Mouse (Mus musculus) G1E (cell line): ENCODE data around the gene Kiss1. TPM values are rescaled to one million over a fixed set of nuclear protein-coding genes. Genes with fewer than 3 reads are reported as not detected.

Experiments
- ATAC-seq: 2 replicates; pipeline ENCODE4 v1.8.0; 2016; ENCODE audit warnings: mild to moderate bottlenecking; ENCODE audit not compliant: insufficient number of reproducible peaks, poor library complexity, low FRiP score, severe bottlenecking; ENCODE audit errors: extremely low read depth
- DNase-seq: peaks from one replicate; pipeline ENCODE4 v3.0.0; 2012; ENCODE audit warnings: low spot score
- H3K27me3 ChIP-seq: 2 replicates; pipeline ENCODE4 v1.6.1; 2012; ENCODE audit warnings: mild to moderate bottlenecking, low read length, inconsistent platforms; ENCODE audit not compliant: insufficient read depth
- H3K36me3 ChIP-seq: replicated peaks from 2 replicates; pipeline ENCODE3; 2012; ENCODE audit warnings: mild to moderate bottlenecking, inconsistent platforms
- H3K4me1 ChIP-seq: 2 replicates; pipeline ENCODE4 v1.6.1; 2012; ENCODE audit warnings: low read depth, low read length, inconsistent platforms, mixed read lengths; ENCODE audit not compliant: insufficient read depth
- H3K4me3 ChIP-seq: 2 replicates; pipeline ENCODE4 v1.5.1; 2012; ENCODE audit warnings: low read depth, mild to moderate bottlenecking, inconsistent platforms, low read length, moderate library complexity, mixed read lengths
- H3K9me3 ChIP-seq: replicated peaks from 2 replicates; pipeline ENCODE4 v1.6.1; 2012; ENCODE audit warnings: inconsistent platforms
- CTCF ChIP-seq: IDR thresholded peaks from 2 replicates; pipeline ENCODE4 v1.5.1; 2012; ENCODE audit warnings: low read depth, low read length, inconsistent platforms, mixed read lengths
- GATA1 ChIP-seq: IDR thresholded peaks from 2 replicates; pipeline ENCODE4 v1.6.1; 2012; ENCODE audit warnings: borderline replicate concordance, low read length, inconsistent platforms, mixed read lengths
- GATA2 ChIP-seq: IDR thresholded peaks from 2 replicates; pipeline ENCODE4 v1.6.1; 2012; ENCODE audit warnings: low read depth, low read length, inconsistent platforms, borderline replicate concordance
- POLR2AphosphoS5 ChIP-seq: IDR thresholded peaks from 2 replicates; pipeline ENCODE4 v1.6.1; 2012; ENCODE audit warnings: low read depth, low read length, inconsistent platforms; ENCODE audit not compliant: insufficient replicate concordance
- TAL1 ChIP-seq: conservative IDR thresholded peaks from 2 replicates; pipeline ENCODE4 v1.6.1; 2012; ENCODE audit warnings: low read depth, low read length, inconsistent platforms, mixed read lengths
- polyA plus RNA-seq: library from polyadenylated mRNA; stranded (reverse); fragments of >175 nt; gene quantifications from 2 replicates; pipeline ENCODE4 v1.2.3, GENCODE M21; 2012
- total RNA-seq, 2 experiments: library from RNA; stranded (forward) in 1 of 2; stranded (reverse) in 1 of 2; fragments of 200-1000 nt in 1 of 2; fragments of >200 nt in 1 of 2; fragmentation: Nextera tagmentation in 1 of 2; gene quantifications; 2 replicates each; pipeline ENCODE4 v1.2.3; 2014 to 2017

Gene Kiss1
- total and polyA plus RNA-seq, 3 experiments, result not detected

- TF ChIP-seq POLR2AphosphoS5 (no peak), GATA2 (no peak), GATA1 (no peak), CTCF (no peak; the same call in 1 of the 2 replicates), TAL1 (no peak)
- DNase-seq (no peak), ATAC-seq (no peak)
- H3K9me3 ChIP-seq, result no peaks in the 10 kb centered on the region
- no peak overlapping the region for H3K4me3 ChIP-seq
- peaks cover 10% of the 10 kb centered on the region; the same call in 1 of the 2 replicates for H3K27me3 ChIP-seq
- H3K36me3 ChIP-seq, result no peaks in the 10 kb centered on the region
- no peaks in the 10 kb centered on the region for H3K4me1 ChIP-seq
These were observed 35.8 kb upstream of the Kiss1 start for GRCm38 (mm10) chr1:133285907-133286306.

GRCm38 (mm10) chr1:133287051-133287450 lies 34.6 kb upstream of the Kiss1 start:
- DNase-seq, result no peak
- H3K36me3 ChIP-seq, result no peaks in the 10 kb centered on the region
- H3K4me3 ChIP-seq, result no peak overlapping the region
- no peak for ATAC-seq
- H3K27me3 ChIP-seq, result peaks cover 10% of the 10 kb centered on the region; the same call in 1 of the 2 replicates
- TF ChIP-seq POLR2AphosphoS5, result no peak
- TF ChIP-seq TAL1, result no peak
- TF ChIP-seq GATA1, result no peak
- no peak for TF ChIP-seq GATA2
- H3K4me1 ChIP-seq, result no peaks in the 10 kb centered on the region
- no peaks in the 10 kb centered on the region for H3K9me3 ChIP-seq

GRCm38 (mm10) chr1:133287880-133288279 lies 33.8 kb upstream of the Kiss1 start:
- H3K9me3 ChIP-seq, result no peaks in the 10 kb centered on the region
- no peak for DNase-seq
- no peak for ATAC-seq
- H3K4me1 ChIP-seq, result no peaks in the 10 kb centered on the region
- TF ChIP-seq GATA1 (no peak), TAL1 (no peak), POLR2AphosphoS5 (no peak), CTCF (no peak), GATA2 (no peak)
- no peaks in the 10 kb centered on the region for H3K36me3 ChIP-seq
- H3K4me3 ChIP-seq, result no peak overlapping the region
- peaks cover 14% of the 10 kb centered on the region; the same call in 1 of the 2 replicates for H3K27me3 ChIP-seq

GRCm38 (mm10) chr1:133291888-133292287 lies 29.8 kb upstream of the Kiss1 start:
- DNase-seq, result no peak
- no peak for TF ChIP-seq TAL1
- TF ChIP-seq GATA2, result no peak
- no peak for TF ChIP-seq CTCF
- no peak for TF ChIP-seq GATA1
- no peak for TF ChIP-seq POLR2AphosphoS5
- Histone ChIP-seq H3K36me3 (no peaks in the 10 kb centered on the region), H3K4me1 (no peaks in the 10 kb centered on the region), H3K4me3 (no peak overlapping the region), H3K9me3 (no peaks in the 10 kb centered on the region), H3K27me3 (peaks cover 9% of the 10 kb centered on the region)
- no peak for ATAC-seq

GRCm38 (mm10) chr1:133292608-133293007 lies 29.1 kb upstream of the Kiss1 start:
- peaks cover 10% of the 10 kb centered on the region for H3K27me3 ChIP-seq
- no peak for DNase-seq

GRCm38 (mm10) chr1:133296376-133296775 lies 25.3 kb upstream of the Kiss1 start:
- H3K4me3 ChIP-seq, result no peak overlapping the region
- no peaks in the 10 kb centered on the region for H3K4me1 ChIP-seq
- no peak for DNase-seq

More at GRCm38 (mm10) chr1:133292608-133293007, 29.1 kb upstream of the Kiss1 start:
- TF ChIP-seq GATA2 (no peak), TAL1 (no peak), CTCF (no peak), POLR2AphosphoS5 (no peak), GATA1 (no peak)
- H3K4me3 ChIP-seq, result no peak overlapping the region
- no peaks in the 10 kb centered on the region for H3K4me1 ChIP-seq
- H3K9me3 ChIP-seq, result no peaks in the 10 kb centered on the region
- no peak for ATAC-seq
- no peaks in the 10 kb centered on the region for H3K36me3 ChIP-seq

GRCm38 (mm10) chr1:133298816-133299215 lies 22.9 kb upstream of the Kiss1 start:
- no peak for TF ChIP-seq CTCF
- no peak for TF ChIP-seq GATA1
- no peak for TF ChIP-seq POLR2AphosphoS5
- TF ChIP-seq TAL1, result no peak
- no peak for TF ChIP-seq GATA2
- no peaks in the 10 kb centered on the region for H3K9me3 ChIP-seq
- peaks cover 26% of the 10 kb centered on the region for H3K27me3 ChIP-seq
- H3K4me1 ChIP-seq, result no peaks in the 10 kb centered on the region
- H3K36me3 ChIP-seq, result no peaks in the 10 kb centered on the region
- no peak overlapping the region for H3K4me3 ChIP-seq
- DNase-seq, result no peak
- ATAC-seq, result no peak

More at GRCm38 (mm10) chr1:133296376-133296775, 25.3 kb upstream of the Kiss1 start:
- Histone ChIP-seq H3K36me3 (no peaks in the 10 kb centered on the region), H3K9me3 (no peaks in the 10 kb centered on the region), H3K27me3 (peaks cover 26% of the 10 kb centered on the region)
- no peak for ATAC-seq
- TF ChIP-seq CTCF (no peak), POLR2AphosphoS5 (no peak), GATA2 (no peak), GATA1 (no peak), TAL1 (no peak)
